Mouse (Mus musculus) embryonic facial prominence, embryonic 13.5 days (tissue): ENCODE data around the gene Sec14l4. TPM values are rescaled to one million over a fixed set of nuclear protein-coding genes. Genes with fewer than 3 reads are reported as not detected.

ENCODE experiments used
- ATAC-seq: fragments of 200-750 bp; cut with Nextera tagmentation; 2 replicates; pipeline ENCODE4 v1.8.0; 2017; ENCODE audit warnings: low read depth; ENCODE audit not compliant: insufficient number of reproducible peaks, insufficient read depth, low FRiP score, low TSS enrichment
- H3K27ac ChIP-seq: fragments of 300-500 bp; sonication (generic); 2 replicates; pipeline ENCODE4 v1.5.1; 2015; ENCODE audit warnings: moderate library complexity, mild to moderate bottlenecking, inconsistent platforms
- H3K27me3 ChIP-seq: fragments of 300-500 bp; sonication (generic); 2 replicates; pipeline ENCODE4 v1.6.1; 2015; ENCODE audit warnings: mild to moderate bottlenecking, inconsistent platforms
- H3K36me3 ChIP-seq: fragments of 300-500 bp; sonication (generic); 2 replicates; pipeline ENCODE4 v1.6.1; 2015; ENCODE audit warnings: mild to moderate bottlenecking, inconsistent platforms
- H3K4me1 ChIP-seq: fragments of 300-500 bp; sonication (generic); 2 replicates; pipeline ENCODE4 v1.6.1; 2015; ENCODE audit warnings: inconsistent platforms
- H3K4me2 ChIP-seq: fragments of 300-500 bp; sonication (generic); 2 replicates; pipeline ENCODE4 v1.6.1; 2015; ENCODE audit warnings: moderate library complexity, mild to moderate bottlenecking, inconsistent platforms
- H3K4me3 ChIP-seq: fragments of 300-500 bp; sonication (generic); 2 replicates; pipeline ENCODE4 v1.5.1; 2015; ENCODE audit warnings: mild to moderate bottlenecking, inconsistent platforms
- H3K9ac ChIP-seq: fragments of 300-500 bp; sonication (generic); 2 replicates; pipeline ENCODE4 v1.6.1; 2015; ENCODE audit warnings: mild to moderate bottlenecking, inconsistent platforms
- H3K9me3 ChIP-seq: fragments of 300-500 bp; sonication (generic); 2 replicates; pipeline ENCODE4 v1.6.1; 2016; ENCODE audit warnings: inconsistent platforms
- WGBS: fragments of 180-500 bp; shearing (Covaris S2); methylation state at CpG from one replicate; pipeline ENCODE4 v1.1.7; 2015; ENCODE audit warnings: mixed read lengths; 5-methylcytosine and 5-hydroxymethylcytosine counted together
- polyA plus RNA-seq: library from polyadenylated mRNA; unstranded; fragments of >200 nt; fragmentation: Nextera tagmentation; extraction: Ambion mirVana; gene quantifications from 2 replicates; pipeline ENCODE4 v1.2.1, GENCODE M21; 2015

Sec14l4 gene
- polyA plus RNA-seq, 1 experiment from 2014 or later = 0.52 TPM

- Histone ChIP-seq H3K4me3 (no peak overlapping the region), H3K36me3 (no peaks in the 10 kb centered on the region), H3K4me2 (no peak overlapping the region), H3K9ac (no peak overlapping the region), H3K9me3 (no peaks in the 10 kb centered on the region), H3K27me3 (no peaks in the 10 kb centered on the region), H3K4me1 (no peaks in the 10 kb centered on the region), H3K27ac (no peak overlapping the region)
- ATAC-seq = no peak
- WGBS = 84% methylated on average over 6 of the region's 6 CpGs
Observed at GRCm38 (mm10) chr11:4048438-4048837, 17.2 kb downstream of the Sec14l4 start.

GRCm38 (mm10) chr11:4053586-4053985, 22.3 kb downstream of the Sec14l4 start:
- Histone ChIP-seq H3K27ac (no peak overlapping the region), H3K4me2 (no peak overlapping the region), H3K27me3 (no peaks in the 10 kb centered on the region), H3K4me3 (no peak overlapping the region), H3K36me3 (no peaks in the 10 kb centered on the region), H3K9me3 (no peaks in the 10 kb centered on the region), H3K9ac (no peak overlapping the region), H3K4me1 (no peaks in the 10 kb centered on the region)
- no peak for ATAC-seq
- WGBS = 15% methylated on average over 5 of the region's 5 CpGs

- no peak overlapping the region for H3K4me2 ChIP-seq
- peaks cover 6% of the 10 kb centered on the region; the same call in 1 of the 2 replicates for H3K4me1 ChIP-seq
- no peak overlapping the region for H3K4me3 ChIP-seq
- H3K36me3 ChIP-seq = no peaks in the 10 kb centered on the region
- ATAC-seq = no peak
- H3K27me3 ChIP-seq = peaks cover 4% of the 10 kb centered on the region; the same call in 1 of the 2 replicates
- H3K27ac ChIP-seq = no peak overlapping the region
- H3K9me3 ChIP-seq = no peaks in the 10 kb centered on the region
- 78% methylated on average over 5 of the region's 5 CpGs for WGBS
- H3K9ac ChIP-seq = no peak overlapping the region
Observed at GRCm38 (mm10) chr11:4060866-4061575, 29.8 kb downstream of the Sec14l4 start.

- no peaks in the 10 kb centered on the region for H3K9me3 ChIP-seq
- H3K27ac ChIP-seq = no peak overlapping the region
- no peak overlapping the region for H3K4me2 ChIP-seq
- H3K27me3 ChIP-seq = peaks cover 4% of the 10 kb centered on the region; the same call in 1 of the 2 replicates
- no peaks in the 10 kb centered on the region for H3K36me3 ChIP-seq
- no peak overlapping the region for H3K9ac ChIP-seq
- H3K4me1 ChIP-seq = peaks cover 6% of the 10 kb centered on the region; the same call in 1 of the 2 replicates
- WGBS = 87% methylated on average over 4 of the region's 4 CpGs
- no peak for ATAC-seq
- no peak overlapping the region for H3K4me3 ChIP-seq
Observed at GRCm38 (mm10) chr11:4062523-4062922, 31.3 kb downstream of the Sec14l4 start.

- Histone ChIP-seq H3K4me3 (no peak overlapping the region), H3K4me2 (no peak overlapping the region), H3K4me1 (peaks cover 6% of the 10 kb centered on the region; the same call in 1 of the 2 replicates), H3K9me3 (no peaks in the 10 kb centered on the region), H3K9ac (no peak overlapping the region), H3K36me3 (no peaks in the 10 kb centered on the region), H3K27ac (no peak overlapping the region), H3K27me3 (peaks cover 4% of the 10 kb centered on the region; the same call in 1 of the 2 replicates)
- WGBS = 27% methylated on average over 6 of the region's 6 CpGs
- ATAC-seq = no peak
Observed at GRCm38 (mm10) chr11:4062981-4063380, 31.7 kb downstream of the Sec14l4 start.

GRCm38 (mm10) chr11:4064627-4065122, 33.4 kb downstream of the Sec14l4 start, which contains the start of gene Sec14l3:
Gene Sec14l3 (plus strand): TSS chr11:4064841.
- Histone ChIP-seq H3K4me2 (no peak within 1 kb of the TSS), H3K9me3 (no peaks in the 10 kb centered on the region), H3K27ac (no peak within 1 kb of the TSS), H3K4me1 (peaks cover 6% of the 10 kb centered on the region; the same call in 1 of the 2 replicates), H3K4me3 (no peak within 1 kb of the TSS), H3K27me3 (peaks cover 4% of the 10 kb centered on the region; the same call in 1 of the 2 replicates), H3K9ac (no peak within 1 kb of the TSS), H3K36me3 (no peaks in the 10 kb centered on the region)
- no peak for ATAC-seq
- 69% methylated on average over 5 of the region's 5 CpGs for WGBS

GRCm38 (mm10) chr11:4069664-4070063, 38.4 kb downstream of the Sec14l4 start:
- Histone ChIP-seq H3K9me3 (no peaks in the 10 kb centered on the region), H3K27me3 (peaks cover 4% of the 10 kb centered on the region; the same call in 1 of the 2 replicates), H3K9ac (no peak overlapping the region), H3K4me1 (no peaks in the 10 kb centered on the region), H3K27ac (no peak overlapping the region), H3K36me3 (no peaks in the 10 kb centered on the region), H3K4me3 (no peak overlapping the region), H3K4me2 (no peak overlapping the region)
- WGBS = 61% methylated on average over 1 of the region's 1 CpGs
- no peak for ATAC-seq

GRCm38 (mm10) chr11:4076633-4077032, 45.4 kb downstream of the Sec14l4 start:
- 10% methylated on average over 8 of the region's 8 CpGs for WGBS
- ATAC-seq = no peak
- no peaks in the 10 kb centered on the region for H3K9me3 ChIP-seq
- no peak overlapping the region for H3K4me3 ChIP-seq
- no peaks in the 10 kb centered on the region for H3K4me1 ChIP-seq
- no peak overlapping the region for H3K9ac ChIP-seq
- no peaks in the 10 kb centered on the region for H3K27me3 ChIP-seq
- no peak overlapping the region for H3K4me2 ChIP-seq
- no peak overlapping the region for H3K27ac ChIP-seq
- H3K36me3 ChIP-seq = no peaks in the 10 kb centered on the region

- ATAC-seq = no peak
- H3K4me3 ChIP-seq = no peak overlapping the region
- 82% methylated on average over 7 of the region's 7 CpGs for WGBS
- no peaks in the 10 kb centered on the region for H3K36me3 ChIP-seq
- H3K9ac ChIP-seq = no peak overlapping the region
- H3K27me3 ChIP-seq = no peaks in the 10 kb centered on the region
- no peaks in the 10 kb centered on the region for H3K9me3 ChIP-seq
- H3K4me2 ChIP-seq = no peak overlapping the region
- H3K27ac ChIP-seq = no peak overlapping the region
- no peaks in the 10 kb centered on the region for H3K4me1 ChIP-seq
Observed at GRCm38 (mm10) chr11:4078267-4078933, 47.1 kb downstream of the Sec14l4 start.

- WGBS = 14% methylated on average over 4 of the region's 4 CpGs
- H3K4me3 ChIP-seq = no peak overlapping the region
- H3K4me2 ChIP-seq = no peak overlapping the region
- no peaks in the 10 kb centered on the region for H3K36me3 ChIP-seq
- no peaks in the 10 kb centered on the region for H3K9me3 ChIP-seq
- no peak for ATAC-seq
- no peak overlapping the region for H3K9ac ChIP-seq
- no peak overlapping the region for H3K27ac ChIP-seq
- no peaks in the 10 kb centered on the region for H3K4me1 ChIP-seq
- H3K27me3 ChIP-seq = no peaks in the 10 kb centered on the region
Observed at GRCm38 (mm10) chr11:4080219-4080618, 49.0 kb downstream of the Sec14l4 start.

GRCm38 (mm10) chr11:4083316-4084078, 52.2 kb downstream of the Sec14l4 start:
- 0 out of 2 replicates have a peak, but pooled peaks have one; percentile 52 for ATAC-seq
- Histone ChIP-seq H3K4me3 (no peak overlapping the region), H3K27me3 (no peaks in the 10 kb centered on the region), H3K9ac (no peak overlapping the region), H3K4me1 (no peaks in the 10 kb centered on the region), H3K36me3 (no peaks in the 10 kb centered on the region), H3K4me2 (no peak overlapping the region), H3K9me3 (no peaks in the 10 kb centered on the region), H3K27ac (no peak overlapping the region)
- 31% methylated on average over 5 of the region's 5 CpGs for WGBS
